Mouse (Mus musculus): ENCODE results near the gene Zkscan1. TPM values are rescaled to one million over a fixed set of nuclear protein-coding genes. Genes with fewer than 3 reads are reported as not detected.

The Zkscan1 gene
- total RNA-seq, 4 experiments from 2014 or later: 39.6 to 44.7 (median 42.9) TPM

GRCm38 (mm10) chr5:138117199-138118015 is 32.5 kb downstream of the Zkscan1 start:
- DNase-seq (ENCODE audit: low spot score in 2 of 2): no peak

- no peak for DNase-seq (ENCODE audit: low spot score in 2 of 2)
Observed at GRCm38 (mm10) chr5:138118041-138118440, 33.2 kb downstream of the Zkscan1 start.

GRCm38 (mm10) chr5:138132425-138133064 is 47.7 kb downstream of the Zkscan1 start:
- DNase-seq (ENCODE audit: low spot score in 2 of 2): no peak

GRCm38 (mm10) chr5:138137257-138137656 is 52.4 kb downstream of the Zkscan1 start:
- DNase-seq (ENCODE audit: low spot score in 2 of 2): no peak

GRCm38 (mm10) chr5:138137935-138138549 is 53.2 kb downstream of the Zkscan1 start:
- DNase-seq (ENCODE audit: low spot score in 2 of 2): no peak

GRCm38 (mm10) chr5:138138585-138138984 is 53.7 kb downstream of the Zkscan1 start:
- no peak for DNase-seq (ENCODE audit: low spot score in 2 of 2)

GRCm38 (mm10) chr5:138154390-138154789 is 69.5 kb downstream of the Zkscan1 start:
- no peak for DNase-seq (ENCODE audit: low spot score in 2 of 2)

GRCm38 (mm10) chr5:138155443-138155976 is 70.6 kb downstream of the Zkscan1 start, which contains the start of gene Zfp113:
Gene Zfp113 (minus strand): TSS chr5:138155744.
- peak; percentile 75 to 92 for DNase-seq (ENCODE audit: low spot score in 2 of 2)

Other genes starting within 250 kb of the Zkscan1 start
- 1 to 10 TPM in 3 of 4 experiments, under 1 TPM in 1; 0.91 to 2.6 (median 1.8) TPM for gene Pilra, start 248.8 kb upstream of the Zkscan1 start, total RNA-seq (2022)
- gene Pilrb1, start 227.0 kb upstream of the Zkscan1 start, total RNA-seq (2022): not detected
- gene Pilrb2, start 213.3 kb upstream of the Zkscan1 start, total RNA-seq (2022): not detected
- gene Cyp3a13, start 163.5 kb upstream of the Zkscan1 start, total RNA-seq (2022): under 1 TPM; 0.37 to 0.59 (median 0.51) TPM
- 10 to 100 TPM; 22.7 to 28.6 (median 25.6) TPM for gene Gjc3, start 122.0 kb upstream of the Zkscan1 start, total RNA-seq (2022)
- not detected for gene Azgp1, start 103.6 kb upstream of the Zkscan1 start, total RNA-seq (2022)
- gene Smok3a, start 63.8 kb upstream of the Zkscan1 start, total RNA-seq (2022): not detected
- not detected for gene Smok3b, start 63.7 kb upstream of the Zkscan1 start, total RNA-seq (2022)
- not detected for gene Smok3c, start 31.9 kb upstream of the Zkscan1 start, total RNA-seq (2022)
- 10 to 100 TPM; 15.9 to 17.8 (median 16.3) TPM for gene Zscan21, start 31.8 kb downstream of the Zkscan1 start, total RNA-seq (2022)
- 10 to 100 TPM; 11.6 to 14.0 (median 13.4) TPM for gene Zfp113, start 70.7 kb downstream of the Zkscan1 start, total RNA-seq (2022)
- 100 to 1,000 TPM; 133 to 147 (median 144) TPM for gene Cops6, start 76.0 kb downstream of the Zkscan1 start, total RNA-seq (2022)
- gene Ap4m1, start 86.9 kb downstream of the Zkscan1 start, total RNA-seq (2022): 10 to 100 TPM; 21.6 to 28.1 (median 24.0) TPM
- 10 to 100 TPM; 15.2 to 17.9 (median 15.9) TPM for gene Mcm7, start 87.3 kb downstream of the Zkscan1 start, total RNA-seq (2022)
- 10 to 100 TPM; 34.6 to 42.1 (median 38.8) TPM for gene Taf6, start 102.4 kb downstream of the Zkscan1 start, total RNA-seq (2022)
- gene Cnpy4, start 102.4 kb downstream of the Zkscan1 start, total RNA-seq (2022): 10 to 100 TPM; 11.7 to 14.7 (median 12.5) TPM
- gene Mblac1, start 109.2 kb downstream of the Zkscan1 start, total RNA-seq (2022): 1 to 10 TPM; 7.4 to 9.1 (median 8.5) TPM
- under 1 TPM in 3 of 4 experiments, not detected in 1; 0.19 to 0.23 (median 0.22) TPM for gene Nxpe5, start 140.8 kb downstream of the Zkscan1 start, total RNA-seq (2022)
- 10 to 100 TPM; 50.8 to 61.6 (median 55.1) TPM for gene Lamtor4, start 170.4 kb downstream of the Zkscan1 start, total RNA-seq (2022)
- 10 to 100 TPM; 60.5 to 70.0 (median 66.1) TPM for gene BC037034, start 178.9 kb downstream of the Zkscan1 start, total RNA-seq (2022)
- 1 to 10 TPM; 2.8 to 5.2 (median 3.9) TPM for gene Gal3st4, start 187.8 kb downstream of the Zkscan1 start, total RNA-seq (2022)
- not detected for gene Gm43720, start 194.9 kb downstream of the Zkscan1 start, total RNA-seq (2022)
- gene Gpc2, start 194.9 kb downstream of the Zkscan1 start, total RNA-seq (2022): 1 to 10 TPM in 3 of 4 experiments, under 1 TPM in 1; 0.94 to 1.7 (median 1.3) TPM
- gene Stag3, start 195.2 kb downstream of the Zkscan1 start, total RNA-seq (2022): 1 to 10 TPM in 2 of 4 experiments, under 1 TPM in 2; 0.36 to 1.2 (median 0.89) TPM